In genomic region chr10:80156752-80157053, GRCm38 (mm10) we compare ENCODE assay signal across 7 mouse cellular contexts. TPM values are rescaled to one million over a fixed set of nuclear protein-coding genes. Genes with fewer than 3 reads are reported as not detected.
DNase-seq lines count a peak whose midpoint lies in the region; ATAC-seq and TF ChIP-seq lines count a peak whose summit lies in the region.

No protein-coding gene starts in this region.

- DNase-seq in G1E (ENCODE audit: low spot score): no peak
- no peak for DNase-seq in embryonic facial prominence, embryonic 10.5 days (ENCODE audit: low spot score)
- no peak for DNase-seq in urinary bladder, postnatal 10 days (ENCODE audit: low spot score)
- no peak for DNase-seq in ovary, postnatal 10 days (ENCODE audit: low spot score)
- no peak for DNase-seq in layer of hippocampus, adult 8-10 months (ENCODE audit: low spot score in 2 of 2)

- TF ChIP-seq CTCF in G1E (IDR thresholded peaks at IDR 0.05; ENCODE audit: low read depth, low read length): no peak

- H3K9ac ChIP-seq in hindbrain, embryonic 13.5 days: peak overlapping the region; percentile 5; the same call in 1 of the 2 replicates
- H3K9ac ChIP-seq in lung, embryonic 15.5 days: no peak overlapping the region

- no peak overlapping the region; the same call in 1 of the 2 replicates for H3K27ac ChIP-seq in embryonic facial prominence, embryonic 10.5 days (replicated peaks)
- peak overlapping the region; percentile 94 for H3K27ac ChIP-seq in hindbrain, embryonic 13.5 days
- peak overlapping the region; percentile 99 for H3K27ac ChIP-seq in lung, embryonic 15.5 days

- peaks cover 66% of the 10 kb centered on the region for H3K36me3 ChIP-seq in G1E (replicated peaks)
- H3K36me3 ChIP-seq in embryonic facial prominence, embryonic 10.5 days (replicated peaks): peaks cover 70% of the 10 kb centered on the region
- H3K36me3 ChIP-seq in hindbrain, embryonic 13.5 days: peaks cover 60% of the 10 kb centered on the region
- peaks cover 55% of the 10 kb centered on the region for H3K36me3 ChIP-seq in lung, embryonic 15.5 days

- H3K27me3 ChIP-seq in G1E (ENCODE audit: insufficient read depth, low read length): no peaks in the 10 kb centered on the region
- H3K27me3 ChIP-seq in embryonic facial prominence, embryonic 10.5 days (replicated peaks; ENCODE audit: low read depth, poor library complexity, severe bottlenecking): no peaks in the 10 kb centered on the region
- no peaks in the 10 kb centered on the region for H3K27me3 ChIP-seq in hindbrain, embryonic 13.5 days
- H3K27me3 ChIP-seq in lung, embryonic 15.5 days: no peaks in the 10 kb centered on the region

- H3K4me2 ChIP-seq in hindbrain, embryonic 13.5 days: 0 out of 2 replicates have a peak overlapping the region, but pooled peaks have one; percentile 1
- peak overlapping the region; percentile 0; the same call in 1 of the 2 replicates for H3K4me2 ChIP-seq in lung, embryonic 15.5 days

- H3K9me3 ChIP-seq in G1E (replicated peaks): no peaks in the 10 kb centered on the region
- no peaks in the 10 kb centered on the region for H3K9me3 ChIP-seq in embryonic facial prominence, embryonic 10.5 days
- no peaks in the 10 kb centered on the region for H3K9me3 ChIP-seq in hindbrain, embryonic 13.5 days
- no peaks in the 10 kb centered on the region for H3K9me3 ChIP-seq in lung, embryonic 15.5 days

- H3K4me1 ChIP-seq in G1E (ENCODE audit: insufficient read depth, low read depth, low read length): peaks cover 96% of the 10 kb centered on the region
- peaks cover 100% of the 10 kb centered on the region for H3K4me1 ChIP-seq in embryonic facial prominence, embryonic 10.5 days
- H3K4me1 ChIP-seq in hindbrain, embryonic 13.5 days (replicated peaks): peaks cover 96% of the 10 kb centered on the region
- H3K4me1 ChIP-seq in lung, embryonic 15.5 days: peaks cover 96% of the 10 kb centered on the region

- H3K4me3 ChIP-seq in G1E (ENCODE audit: low read depth, low read length): peak overlapping the region; percentile 44; the same call in 1 of the 2 replicates
- H3K4me3 ChIP-seq in embryonic facial prominence, embryonic 10.5 days: peak overlapping the region; percentile 99
- 0 out of 2 replicates have a peak overlapping the region, but pooled peaks have one; percentile 3 for H3K4me3 ChIP-seq in hindbrain, embryonic 13.5 days
- no peak overlapping the region for H3K4me3 ChIP-seq in lung, embryonic 15.5 days

- 60% methylated on average over 7 of the region's 7 CpGs for whole genome bisulfite sequencing in embryonic facial prominence, embryonic 10.5 days
- 63% methylated on average over 7 of the region's 7 CpGs for WGBS in hindbrain, embryonic 13.5 days
- WGBS in lung, embryonic 15.5 days: 37% methylated on average over 7 of the region's 7 CpGs

- ATAC-seq in G1E (ENCODE audit: extremely low read depth, insufficient number of reproducible peaks, low FRiP score, poor library complexity, severe bottlenecking): no peak
- no peak for ATAC-seq in hindbrain, embryonic 13.5 days (ENCODE audit: low FRiP score)
- ATAC-seq in lung, embryonic 15.5 days (ENCODE audit: borderline replicate concordance, extremely low read depth, low FRiP score, low TSS enrichment): no peak

RNA-seq across cellular contexts. Expression of gene Midn, which starts 8.6 kb away (rescaled TPM):
- total RNA-seq in G1E (2014; fragmentation: Nextera tagmentation): 89.8 and 92.3 TPM in 2 replicates
- 19.2 and 24.3 TPM in 2 replicates for total RNA-seq in G1E (2017)
- polyA plus RNA-seq in G1E (2012): 295 and 302 TPM in 2 replicates
- 22.2 TPM in 2 replicates for polyA plus RNA-seq in embryonic facial prominence, embryonic 10.5 days (2016; fragmentation: Nextera tagmentation; extraction: Ambion mirVana)
- 32.4 and 34.7 TPM in 2 replicates for polyA plus RNA-seq in hindbrain, embryonic 13.5 days (2015; fragmentation: Nextera tagmentation; extraction: Ambion mirVana)
- polyA plus RNA-seq in lung, embryonic 15.5 days (2015; fragmentation: Nextera tagmentation; extraction: Ambion mirVana): 17.5 and 18.6 TPM in 2 replicates
- 10 to 100 TPM; 47.2 to 63.6 (median 58.0) TPM for total RNA-seq in layer of hippocampus, adult 8-10 months (2022)

RNA-seq across cellular contexts. Expression of gene Cirbp, which starts 9.1 kb away (rescaled TPM):
- total RNA-seq in G1E (2014; fragmentation: Nextera tagmentation): 18.1 and 21.2 TPM in 2 replicates
- 32.6 and 34.8 TPM in 2 replicates for total RNA-seq in G1E (2017)
- 41.4 and 45.2 TPM in 2 replicates for polyA plus RNA-seq in G1E (2012)
- 93.2 and 110 TPM in 2 replicates for polyA plus RNA-seq in embryonic facial prominence, embryonic 10.5 days (2016; fragmentation: Nextera tagmentation; extraction: Ambion mirVana)
- polyA plus RNA-seq in hindbrain, embryonic 13.5 days (2015; fragmentation: Nextera tagmentation; extraction: Ambion mirVana): 364 and 409 TPM in 2 replicates
- 94.6 and 95.1 TPM in 2 replicates for polyA plus RNA-seq in lung, embryonic 15.5 days (2015; fragmentation: Nextera tagmentation; extraction: Ambion mirVana)
- 100 to 1,000 TPM in 2 of 4 experiments, 10 to 100 TPM in 2; 75.7 to 148 (median 96.4) TPM for total RNA-seq in layer of hippocampus, adult 8-10 months (2022)

RNA-seq across cellular contexts. Expression of gene 1600002K03Rik, which starts 16.0 kb away (rescaled TPM):
- 1.6 TPM in 1 of 2 replicates, not detected in the other for total RNA-seq in G1E (2014; fragmentation: Nextera tagmentation)
- 7.8 and 8.9 TPM in 2 replicates for total RNA-seq in G1E (2017)
- 4.8 and 5.0 TPM in 2 replicates for polyA plus RNA-seq in G1E (2012)
- 10.8 and 12.0 TPM in 2 replicates for polyA plus RNA-seq in embryonic facial prominence, embryonic 10.5 days (2016; fragmentation: Nextera tagmentation; extraction: Ambion mirVana)
- 11.9 and 14.1 TPM in 2 replicates for polyA plus RNA-seq in hindbrain, embryonic 13.5 days (2015; fragmentation: Nextera tagmentation; extraction: Ambion mirVana)
- polyA plus RNA-seq in lung, embryonic 15.5 days (2015; fragmentation: Nextera tagmentation; extraction: Ambion mirVana): 11.6 and 14.7 TPM in 2 replicates
- total RNA-seq in layer of hippocampus, adult 8-10 months (2022): 1 to 10 TPM; 1.8 to 9.0 (median 6.2) TPM

RNA-seq across cellular contexts. Expression of gene Cbarp, which starts 16.1 kb away (rescaled TPM):
- total RNA-seq in G1E (2014; fragmentation: Nextera tagmentation): 67.2 and 74.4 TPM in 2 replicates
- 3.7 and 5.5 TPM in 2 replicates for total RNA-seq in G1E (2017)
- 66.6 and 73.9 TPM in 2 replicates for polyA plus RNA-seq in G1E (2012)
- polyA plus RNA-seq in embryonic facial prominence, embryonic 10.5 days (2016; fragmentation: Nextera tagmentation; extraction: Ambion mirVana): 4.9 and 8.5 TPM in 2 replicates
- polyA plus RNA-seq in hindbrain, embryonic 13.5 days (2015; fragmentation: Nextera tagmentation; extraction: Ambion mirVana): 57.4 and 59.2 TPM in 2 replicates
- polyA plus RNA-seq in lung, embryonic 15.5 days (2015; fragmentation: Nextera tagmentation; extraction: Ambion mirVana): 3.9 and 5.0 TPM in 2 replicates
- total RNA-seq in layer of hippocampus, adult 8-10 months (2022): 100 to 1,000 TPM; 295 to 345 (median 308) TPM

RNA-seq across cellular contexts. Expression of gene Atp5d, which starts 18.3 kb away (rescaled TPM):
- 248 and 258 TPM in 2 replicates for total RNA-seq in G1E (2014; fragmentation: Nextera tagmentation)
- total RNA-seq in G1E (2017): 81.9 and 82.7 TPM in 2 replicates
- 1,539 and 1,678 TPM in 2 replicates for polyA plus RNA-seq in G1E (2012)
- 491 and 493 TPM in 2 replicates for polyA plus RNA-seq in embryonic facial prominence, embryonic 10.5 days (2016; fragmentation: Nextera tagmentation; extraction: Ambion mirVana)
- polyA plus RNA-seq in hindbrain, embryonic 13.5 days (2015; fragmentation: Nextera tagmentation; extraction: Ambion mirVana): 434 and 449 TPM in 2 replicates
- 521 and 541 TPM in 2 replicates for polyA plus RNA-seq in lung, embryonic 15.5 days (2015; fragmentation: Nextera tagmentation; extraction: Ambion mirVana)
- total RNA-seq in layer of hippocampus, adult 8-10 months (2022): 100 to 1,000 TPM; 315 to 328 (median 323) TPM
